Mouse (Mus musculus): ENCODE measurements around the gene Adamts4.

The Adamts4 gene

GRCm38 (mm10) chr1:171276110-171276748 is 26.0 kb downstream of the Adamts4 start:
- CTCF ChIA-PET: no interaction called here

GRCm38 (mm10) chr1:171277736-171278135 is 27.5 kb downstream of the Adamts4 start:
- CTCF ChIA-PET: no interaction called here

- CTCF ChIA-PET: no interaction called here
These were observed 28.2 kb downstream of the Adamts4 start for GRCm38 (mm10) chr1:171278436-171278835.

GRCm38 (mm10) chr1:171279012-171279705 is 28.9 kb downstream of the Adamts4 start:
- CTCF ChIA-PET: interaction anchor here (0.5 kb wide), 1 partner anchor 125 kb away, joined by 3 read pairs; no protein-coding TSS in a partner anchor

- CTCF ChIA-PET: no interaction called here
These were observed 29.5 kb downstream of the Adamts4 start for GRCm38 (mm10) chr1:171279721-171280120.

- CTCF ChIA-PET: no interaction called here
These were observed 30.2 kb downstream of the Adamts4 start for GRCm38 (mm10) chr1:171280250-171280915.

GRCm38 (mm10) chr1:171280916-171281527 is 30.8 kb downstream of the Adamts4 start, which contains the start of gene Ppox:
TSS of gene Ppox (minus strand) at chr1:171281186.
- CTCF ChIA-PET: no interaction called here

GRCm38 (mm10) chr1:171281528-171281923 is 31.3 kb downstream of the Adamts4 start:
- CTCF ChIA-PET: no interaction called here

GRCm38 (mm10) chr1:171282086-171282805 is 32.0 kb downstream of the Adamts4 start:
- CTCF ChIA-PET: interaction anchor here (0.5 kb wide), 1 partner anchor 41 kb away, joined by 4 read pairs; no protein-coding TSS in a partner anchor

- CTCF ChIA-PET: no interaction called here
These were observed 33.3 kb downstream of the Adamts4 start for GRCm38 (mm10) chr1:171283188-171284160.

- CTCF ChIA-PET: interaction anchor here (0.8 kb wide), 1 partner anchor 78 kb away, joined by 3 read pairs; no protein-coding TSS in a partner anchor
These were observed 34.3 kb downstream of the Adamts4 start for GRCm38 (mm10) chr1:171284491-171284890.

GRCm38 (mm10) chr1:171285096-171285892 is 35.1 kb downstream of the Adamts4 start:
- CTCF ChIA-PET: interaction anchor here (0.6 to 0.8 kb wide), 2 partner anchors 28 to 79 kb away, joined by 3 read pairs; no protein-coding TSS in a partner anchor

- CTCF ChIA-PET: no interaction called here
These were observed 36.3 kb downstream of the Adamts4 start for GRCm38 (mm10) chr1:171286517-171286916.

- CTCF ChIA-PET: interaction anchor here (0.7 kb wide), 1 partner anchor 26 kb away, joined by 3 read pairs; no protein-coding TSS in a partner anchor
These were observed 37.2 kb downstream of the Adamts4 start, which contains the start of gene Usp21 for GRCm38 (mm10) chr1:171287136-171288081. TSS of gene Usp21 (minus strand) at chr1:171287991.

- CTCF ChIA-PET: interaction anchor here (0.7 to 0.8 kb wide), 2 partner anchors 8 to 27 kb away, joined by 3 to 5 read pairs; no protein-coding TSS in a partner anchor
These were observed 38.1 kb downstream of the Adamts4 start for GRCm38 (mm10) chr1:171288328-171288727.

- CTCF ChIA-PET: interaction anchor here (0.8 kb wide), 1 partner anchor 16 kb away, joined by 3 read pairs; no protein-coding TSS in a partner anchor
These were observed 43.1 kb downstream of the Adamts4 start for GRCm38 (mm10) chr1:171293351-171293750.

GRCm38 (mm10) chr1:171293906-171294297 is 43.7 kb downstream of the Adamts4 start:
- CTCF ChIA-PET: no interaction called here

Measured in spleen, embryonic (tissue).